15 mouse cellular contexts compared by ENCODE assay signal in the genomic region with DNA sequence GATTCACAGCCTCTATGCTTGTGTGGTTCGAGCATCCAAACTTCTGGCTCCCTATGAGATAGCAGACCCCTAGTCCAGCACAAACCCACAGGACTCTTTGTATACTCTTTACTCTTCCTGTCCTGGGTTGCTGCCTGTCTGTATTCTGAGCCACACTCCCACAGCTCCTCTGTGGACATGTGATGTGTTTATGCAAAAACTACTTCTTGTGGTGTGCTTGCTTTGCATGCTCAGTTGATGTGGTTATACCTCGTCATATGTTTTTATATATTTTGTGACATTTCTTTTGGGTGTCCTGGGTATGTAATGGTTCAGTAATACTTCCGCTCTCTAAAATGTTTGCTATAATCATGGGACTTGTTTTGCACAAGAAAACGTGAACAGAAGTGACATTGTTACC.
DNase-seq lines count a peak whose midpoint lies in the region; ATAC-seq and TF ChIP-seq lines count a peak whose summit lies in the region.
"Had no signal": no experiment of that assay in that cellular context is flagged by ENCODE, and none has a peak within 500 bp of the region (broad histone marks: within the 10 kb centered on the region; RNA-seq: fewer than 3 reads in every experiment).

No protein-coding gene starts in this region.

- H3K27ac ChIP-seq in lung, postnatal 0 days (ENCODE audit: low read length), result no peak overlapping the region
- peak overlapping the region; percentile 98 for H3K27ac ChIP-seq in CH12.LX (ENCODE audit: insufficient read depth, low read depth)
- H3K27ac ChIP-seq: embryonic facial prominence, embryonic 12.5 days; hindbrain, embryonic 14.5 days; limb, embryonic 15.5 days; midbrain, embryonic 12.5 days; neural tube, embryonic 12.5 days had no signal

- ATAC-seq in lung, postnatal 0 days, result no peak
- ATAC-seq in megakaryocyte, adult 5-6 weeks (ENCODE audit: poor library complexity, severe bottlenecking), result peak; percentile 75

- H3K79me2 ChIP-seq in CH12.LX (replicated peaks; ENCODE audit: control insufficient read depth, extremely low read depth, insufficient read depth, poor library complexity, severe bottlenecking), result no peaks in the 10 kb centered on the region

- no peaks in the 10 kb centered on the region for H3K27me3 ChIP-seq in lung, postnatal 0 days (replicated peaks; ENCODE audit: insufficient read depth, low read length)
- no peaks in the 10 kb centered on the region for H3K27me3 ChIP-seq in CH12.LX (replicated peaks)
- H3K27me3 ChIP-seq: embryonic facial prominence, embryonic 12.5 days; limb, embryonic 15.5 days; midbrain, embryonic 12.5 days; neural tube, embryonic 12.5 days had no signal

- TF ChIP-seq POLR2A in CH12.LX (IDR thresholded peaks at IDR 0.05; ENCODE audit: low read depth, low read length), result peak; percentile 57

- peak; percentile 60 for DNase-seq in lung, postnatal 25 days (ENCODE audit: low spot score)
- no peak for DNase-seq in lung, postnatal 0 days (ENCODE audit: low spot score)
- DNase-seq in CH12.LX (ENCODE audit: extremely low read depth), result peak; percentile 89
- peak; percentile 82 to 86 for DNase-seq in spleen, postnatal 36 days (ENCODE audit: low spot score in 2 of 2)
- no peak for DNase-seq in ovary, postnatal 10 days (ENCODE audit: low spot score)
- no peak for DNase-seq in cerebellum, adult 8-10 months
- DNase-seq in kidney, adult 18-20 months, result no peak
- DNase-seq: cerebellum, postnatal 36 days; kidney, adult 8-10 months had no signal

- TF ChIP-seq RAD21 in CH12.LX (IDR thresholded peaks at IDR 0.05; ENCODE audit: low read depth, low read length), result no peak; the same call in 1 of the 2 replicates

- WGBS in lung, postnatal 0 days, result 71% methylated on average over 4 of the region's 4 CpGs

- no peak overlapping the region for H3K9ac ChIP-seq in lung, postnatal 0 days (replicated peaks; ENCODE audit: low read depth)
- H3K9ac ChIP-seq in CH12.LX (ENCODE audit: insufficient read depth, low read depth), result peak overlapping the region; percentile 86
- H3K9ac ChIP-seq: embryonic facial prominence, embryonic 12.5 days; hindbrain, embryonic 14.5 days; limb, embryonic 15.5 days; midbrain, embryonic 12.5 days; neural tube, embryonic 12.5 days had no signal

- dilution Hi-C loops in CH12.LX (cut with MboI; ENCODE audit: extremely low pct_ligation_motif_present, extremely low pct_unique_long_range_greater_than_20kb, low sequenced_read_pairs), result no loop called here

- no peak for TF ChIP-seq CTCF in lung, postnatal 0 days (IDR thresholded peaks at IDR 0.05)
- TF ChIP-seq CTCF in CH12.LX (conservative IDR thresholded peaks at IDR 0.05 in 1 of 2, IDR thresholded peaks at IDR 0.05 in 1 of 2; ENCODE audit: low read depth in 2 of 2, low read length in 2 of 2), result no peak

- no peaks in the 10 kb centered on the region for H3K9me3 ChIP-seq in lung, postnatal 0 days (ENCODE audit: low read length)
- H3K9me3 ChIP-seq in CH12.LX (replicated peaks; ENCODE audit: low read length), result no peaks in the 10 kb centered on the region
- H3K9me3 ChIP-seq: embryonic facial prominence, embryonic 12.5 days; limb, embryonic 15.5 days; midbrain, embryonic 12.5 days; neural tube, embryonic 12.5 days had no signal

- no peak overlapping the region for H3K4me3 ChIP-seq in lung, postnatal 0 days (ENCODE audit: low read depth, low read length)
- no peak overlapping the region for H3K4me3 ChIP-seq in CH12.LX (replicated peaks in 1 of 3; ENCODE audit: low read depth in 2 of 3, low read length in 2 of 3, poor library complexity in 1 of 3)
- H3K4me3 ChIP-seq: embryonic facial prominence, embryonic 12.5 days; limb, embryonic 15.5 days; midbrain, embryonic 12.5 days; neural tube, embryonic 12.5 days had no signal

- H3K36me3 ChIP-seq in lung, postnatal 0 days (ENCODE audit: insufficient read depth, low read length), result no peaks in the 10 kb centered on the region
- H3K36me3 ChIP-seq in CH12.LX (replicated peaks in 1 of 2; ENCODE audit: control insufficient read depth in 1 of 2, insufficient read depth in 1 of 2, low read length in 1 of 2), result no peaks in the 10 kb centered on the region
- H3K36me3 ChIP-seq: embryonic facial prominence, embryonic 12.5 days; limb, embryonic 15.5 days; midbrain, embryonic 12.5 days; neural tube, embryonic 12.5 days had no signal

- no peak overlapping the region for H3K4me2 ChIP-seq in lung, postnatal 0 days (replicated peaks; ENCODE audit: low read depth, low read length)
- H3K4me2 ChIP-seq in CH12.LX (ENCODE audit: insufficient read depth, low read depth, poor library complexity, severe bottlenecking), result peak overlapping the region; percentile 84
- H3K4me2 ChIP-seq: embryonic facial prominence, embryonic 12.5 days; hindbrain, embryonic 14.5 days; limb, embryonic 15.5 days; midbrain, embryonic 12.5 days; neural tube, embryonic 12.5 days had no signal

- H3K4me1 ChIP-seq in lung, postnatal 0 days (ENCODE audit: insufficient read depth, low read depth, low read length), result no peaks in the 10 kb centered on the region
- H3K4me1 ChIP-seq in CH12.LX (ENCODE audit: control insufficient read depth in 1 of 2, insufficient read depth in 2 of 2), result peaks cover 25 to 61% of the 10 kb centered on the region in 2 experiments
- H3K4me1 ChIP-seq: midbrain, embryonic 12.5 days; neural tube, embryonic 12.5 days had no signal

- no peak for TF ChIP-seq EP300 in lung, postnatal 0 days (IDR thresholded peaks at IDR 0.05)
- TF ChIP-seq EP300 in CH12.LX (IDR thresholded peaks at IDR 0.05; ENCODE audit: low read length), result peak; percentile 79

- in situ Hi-C loops in CH12.LX (cut with MboI; ENCODE audit: low pct_ligation_motif_present, low pct_unique_long_range_greater_than_20kb, low sequenced_read_pairs), result no loop called here

TF ChIP-seq in CH12.LX, 34 proteins besides CTCF, POLR2A, EP300 and RAD21:
- TF ChIP-seq MAZ (IDR thresholded peaks at IDR 0.05; ENCODE audit: low read depth, low read length) (0 out of 2 replicates have a peak, but pooled peaks have one; percentile 24), MEF2A (IDR thresholded peaks at IDR 0.05; ENCODE audit: borderline replicate concordance, low read depth, low read length) (peak; percentile 69; the same call in 1 of the 2 replicates), JUN (IDR thresholded peaks at IDR 0.05; ENCODE audit: insufficient read depth, low read depth, low read length) (peak; percentile 43; the same call in 1 of the 2 replicates), PAX5 (IDR thresholded peaks at IDR 0.05; ENCODE audit: low read length) (no peak), CHD1 (IDR thresholded peaks at IDR 0.05; ENCODE audit: low read depth, low read length) (no peak), E2F4 (IDR thresholded peaks at IDR 0.05; ENCODE audit: insufficient replicate concordance, low read depth, low read length) (no peak), HCFC1 (IDR thresholded peaks at IDR 0.05; ENCODE audit: low read depth, low read length) (peak; percentile 15; the same call in 1 of the 2 replicates), ELF1 (IDR thresholded peaks at IDR 0.05; ENCODE audit: low read depth, low read length) (peak; percentile 14; the same call in 1 of the 2 replicates), SMC3 (IDR thresholded peaks at IDR 0.05; ENCODE audit: low read depth, low read length) (no peak), BHLHE40 (IDR thresholded peaks at IDR 0.05; ENCODE audit: low read depth, low read length) (peak; percentile 89), MAX (IDR thresholded peaks at IDR 0.05; ENCODE audit: low read length) (peak; percentile 72; the same call in 1 of the 2 replicates), SIN3A (IDR thresholded peaks at IDR 0.05; ENCODE audit: low read length) (peak; percentile 47; the same call in 1 of the 2 replicates), MYC (IDR thresholded peaks at IDR 0.05; ENCODE audit: low read depth, low read length) (peak; percentile 66; the same call in 1 of the 2 replicates), ETS1 (conservative IDR thresholded peaks at IDR 0.05; ENCODE audit: low read depth, low read length) (peak; percentile 91), CHD2 (IDR thresholded peaks at IDR 0.05; ENCODE audit: low read length) (no peak), JUND (conservative IDR thresholded peaks at IDR 0.05; ENCODE audit: low read depth, low read length) (peak; percentile 48), USF1 (IDR thresholded peaks at IDR 0.05; ENCODE audit: low read depth, low read length) (peak; percentile 72), TCF12 (IDR thresholded peaks at IDR 0.05; ENCODE audit: low read depth, low read length) (peak; percentile 68; the same call in 1 of the 2 replicates), TBP (conservative IDR thresholded peaks at IDR 0.05; ENCODE audit: low read depth, low read length) (0 out of 2 replicates have a peak, but pooled peaks have one; percentile 44), USF2 (conservative IDR thresholded peaks at IDR 0.05; ENCODE audit: low read depth, low read length) (peak; percentile 61)
TF ChIP-seq in CH12.LX: peak in this region for 15.

Comparison
In these comparisons a context has a peak if more than half of its experiments do, and no peak if none do; other contexts are left out.
1. DNase-seq: peak in lung, postnatal 25 days (single experiment), CH12.LX (single experiment) and spleen, postnatal 36 days (2 of 2); none in lung, postnatal 0 days (single experiment), ovary, postnatal 10 days (single experiment), cerebellum, adult 8-10 months (single experiment) and kidney, adult 18-20 months (single experiment).